Mouse (Mus musculus): ENCODE measurements around the gene Ang.
A peak's percentile ranks its signal among the peaks of the same experiment; 100 is the strongest.

Gene Ang

DNA sequence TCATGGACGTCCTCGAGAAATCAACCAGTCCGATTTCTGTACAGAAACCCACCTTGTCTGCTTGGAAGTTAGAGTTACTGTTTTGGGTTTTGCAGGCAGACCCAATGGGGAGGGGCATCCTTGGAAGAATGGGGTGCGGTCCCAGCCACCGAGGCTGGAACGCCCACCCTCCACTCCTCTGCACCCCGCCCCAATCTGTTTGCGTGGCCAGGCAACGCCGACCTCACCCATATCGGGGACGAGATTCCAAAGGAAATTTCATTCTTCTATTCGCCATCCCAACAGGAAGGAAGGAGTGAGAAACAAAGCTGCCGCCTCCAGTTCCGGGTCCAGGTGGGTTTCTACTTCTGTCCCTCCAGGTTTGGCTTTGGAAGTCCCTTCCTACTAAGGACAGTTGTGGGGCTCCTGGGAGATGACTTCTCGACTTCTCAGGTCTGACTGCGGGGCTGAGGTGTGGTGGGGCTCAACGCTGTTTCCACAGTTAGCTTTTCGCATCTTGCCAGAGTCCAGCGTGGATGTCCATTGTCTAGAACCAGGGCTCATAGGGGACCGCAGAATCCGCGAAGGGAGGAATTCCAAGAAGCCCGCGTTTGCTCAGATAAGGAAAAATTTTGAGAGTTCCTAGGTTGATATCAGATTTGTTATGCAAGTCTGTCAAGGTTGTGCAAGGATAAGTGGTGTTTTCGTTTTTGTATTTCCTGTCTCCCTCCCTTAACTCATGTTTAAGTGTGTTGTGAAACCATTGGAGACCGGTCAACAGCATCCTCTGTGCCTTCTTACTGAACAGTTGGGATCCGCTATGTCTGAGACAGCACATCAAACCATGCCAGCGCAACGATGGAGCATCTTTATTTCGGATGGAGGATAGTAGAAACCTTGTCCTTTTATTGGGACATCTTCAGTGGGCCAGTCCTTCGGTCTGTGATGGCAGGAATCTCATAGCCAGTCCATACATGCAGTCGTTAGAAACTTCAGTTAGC, at the start of gene Ang, which contains the start of gene Rnase4:
Ang (plus strand) TSS at position 230 of the 980 bp plus-strand sequence.
Rnase4 (plus strand) TSS at position 157 of the 980 bp plus-strand sequence.
- DNase-seq (ENCODE audit: low spot score): peak; percentile 76

DNA sequence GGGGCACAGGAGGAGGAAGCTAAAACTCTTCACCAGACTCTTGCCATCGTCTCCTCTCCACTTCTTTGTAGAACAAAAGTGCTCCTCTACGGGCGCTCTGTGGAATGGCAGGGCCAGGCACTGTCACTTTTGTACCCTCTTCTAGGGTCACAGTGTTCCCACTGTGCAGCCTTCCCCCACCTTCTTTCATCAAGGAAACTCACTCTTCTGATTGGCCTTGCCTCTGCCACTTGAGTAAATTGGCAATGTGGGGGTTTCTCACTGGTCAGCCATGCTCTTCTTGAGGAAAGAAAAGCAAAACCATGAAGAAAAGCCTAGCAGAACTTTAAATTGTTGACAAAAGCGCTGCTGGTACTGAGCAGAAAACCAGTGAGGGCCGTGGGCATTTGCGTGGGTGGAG, 49.2 kb upstream of the Ang start, which contains the start of gene Rnase9:
Rnase9 (minus strand) TSS at position 101 of the 400 bp plus-strand sequence.
- no peak for DNase-seq (ENCODE audit: low spot score)

DNA sequence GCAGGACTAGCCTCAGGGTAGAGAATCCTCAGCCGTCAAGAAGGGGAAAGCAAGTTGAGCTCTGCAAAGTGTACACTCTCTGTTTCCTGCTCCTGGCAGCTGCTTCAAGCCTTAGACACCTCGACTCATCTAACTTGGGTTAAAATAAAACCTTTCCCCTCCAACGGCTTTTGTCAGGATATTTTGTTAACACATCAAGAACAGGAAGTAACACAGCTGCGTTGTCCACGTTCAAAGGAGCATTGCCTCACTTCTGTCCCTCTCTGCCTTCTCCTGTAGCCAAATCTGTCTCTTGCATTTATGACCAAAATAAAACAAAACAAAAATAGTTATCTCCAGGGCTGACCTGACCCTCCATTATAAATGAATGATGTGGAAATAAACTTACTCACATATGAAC, 43.1 kb upstream of the Ang start:
- no peak for DNase-seq (ENCODE audit: low spot score)

DNA sequence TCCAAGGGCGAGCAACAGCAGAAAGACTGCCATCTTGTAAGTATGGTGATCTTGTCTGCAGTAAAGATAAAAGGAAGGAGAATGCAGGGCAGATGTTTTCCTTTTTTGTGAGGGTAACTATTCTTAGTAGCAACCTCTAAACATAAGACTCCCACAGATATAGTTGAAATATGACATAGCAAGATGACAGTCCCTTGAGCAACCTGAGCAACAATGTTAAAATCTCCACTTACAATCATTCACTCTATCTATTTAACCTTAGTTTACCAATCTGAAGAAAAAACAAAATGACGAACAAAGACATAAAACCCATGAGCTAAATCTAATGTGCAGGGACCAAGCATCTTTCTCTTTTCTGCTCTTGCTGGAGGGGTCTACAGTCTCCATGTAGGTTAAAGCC, 40.9 kb upstream of the Ang start, which contains the start of gene Rnase11:
Rnase11 (minus strand) TSS at position 101 of the 400 bp plus-strand sequence.
- no peak for DNase-seq (ENCODE audit: low spot score)

DNA sequence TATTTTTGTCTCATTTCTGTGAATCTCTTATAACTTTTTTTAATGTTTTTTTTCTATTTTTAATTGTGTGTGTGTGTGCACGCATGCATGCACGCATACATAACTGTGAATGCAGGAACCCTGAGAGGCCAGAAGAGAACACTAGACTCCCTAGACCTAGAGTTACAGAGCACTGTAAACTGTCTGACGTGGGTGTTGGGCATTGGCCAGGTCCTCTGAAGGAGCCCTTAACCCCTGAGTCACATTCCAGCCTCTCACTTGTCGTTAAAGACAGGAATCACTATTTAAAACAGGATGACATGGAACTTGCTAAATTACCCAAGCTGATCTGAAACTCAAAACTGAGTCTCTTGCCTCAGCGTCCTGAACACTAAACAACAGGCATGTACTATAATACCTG, 39.0 kb upstream of the Ang start:
- no peak for DNase-seq (ENCODE audit: low spot score)

DNA sequence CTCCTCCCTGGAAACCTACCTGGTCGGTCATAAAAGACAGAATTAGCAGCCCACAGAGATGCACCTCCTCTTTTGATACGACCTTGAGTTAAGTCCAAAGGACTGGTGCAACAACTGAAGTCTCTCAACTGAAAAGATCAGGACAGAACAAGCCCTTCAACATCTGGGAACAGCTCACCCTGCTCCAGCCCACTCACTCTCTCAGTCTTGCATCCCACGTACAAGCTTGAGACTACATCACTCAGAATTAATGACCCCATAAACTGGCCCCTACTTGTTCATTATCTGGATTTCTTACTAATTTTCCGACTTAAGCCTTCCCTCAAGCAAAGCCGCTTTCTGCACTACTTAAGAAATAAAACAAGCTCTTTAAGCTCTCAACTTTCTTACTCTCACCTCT, 37.8 kb upstream of the Ang start:
- no peak for DNase-seq (ENCODE audit: low spot score)

DNA sequence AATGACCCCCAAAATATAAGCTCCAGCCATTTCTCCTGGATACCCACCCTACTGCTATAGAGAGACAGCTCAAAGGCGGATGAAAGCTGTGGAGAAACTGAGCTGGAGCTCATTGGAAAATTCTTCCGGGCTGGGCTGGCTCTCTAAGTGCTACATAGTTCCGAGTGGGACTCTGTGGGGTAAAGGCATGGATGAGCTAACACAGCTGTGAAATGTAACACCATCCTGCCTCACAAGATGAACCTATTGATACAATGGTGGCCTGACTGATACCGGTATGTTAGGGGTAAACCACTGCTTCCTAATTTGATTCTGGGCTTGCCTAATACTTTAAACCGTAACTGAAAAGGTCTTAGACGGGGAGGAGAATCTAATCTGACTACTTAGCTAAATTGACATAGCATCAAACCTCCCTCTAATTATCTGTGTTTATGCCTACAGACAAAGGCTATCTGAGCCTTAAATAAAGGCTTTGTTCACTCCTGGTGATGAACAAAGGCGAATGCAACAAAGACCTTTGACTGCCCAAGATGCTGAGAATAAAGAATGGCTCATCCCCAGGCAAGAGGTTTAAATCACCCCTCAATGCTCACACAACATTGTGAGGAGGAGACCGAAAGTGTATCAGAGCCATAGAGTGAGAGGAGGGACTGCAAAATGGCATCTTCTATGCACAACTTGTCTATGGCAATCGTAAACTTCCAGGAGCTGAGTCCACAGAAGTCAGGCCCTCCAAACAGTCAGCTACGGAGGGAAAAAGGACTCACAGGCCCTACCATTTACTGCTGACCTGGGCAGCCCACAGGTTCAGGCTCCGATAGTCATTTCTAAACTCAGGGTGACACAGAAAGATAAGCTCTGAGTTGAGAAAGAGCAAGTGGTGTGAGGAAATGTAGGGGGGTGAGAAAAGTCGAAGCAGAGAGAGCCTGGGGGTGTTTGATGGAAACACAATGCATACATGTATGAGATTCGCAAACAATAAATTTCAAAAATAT, 36.4 kb upstream of the Ang start:
- no peak for DNase-seq (ENCODE audit: low spot score)

DNA sequence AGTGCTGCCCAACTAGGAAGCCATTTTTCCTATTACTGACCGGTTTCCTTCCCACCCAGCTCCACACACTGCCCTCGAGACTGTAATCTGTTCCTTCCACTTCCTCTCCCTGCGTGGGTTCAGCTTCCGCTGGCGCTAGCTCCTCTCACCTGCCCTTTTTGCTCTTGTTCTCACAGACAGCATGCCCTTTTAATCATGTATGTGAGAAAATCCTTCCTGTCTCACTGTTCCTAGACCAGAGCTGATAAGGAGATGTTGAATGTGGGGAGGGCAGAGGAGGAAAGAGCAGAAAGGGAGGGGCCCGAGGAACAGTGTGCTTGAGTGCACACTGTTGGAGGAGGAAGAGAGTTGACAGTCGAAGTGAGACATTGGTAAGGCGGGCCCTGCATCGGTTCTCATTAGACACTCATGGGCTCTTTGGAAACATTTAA, 33.5 kb upstream of the Ang start, which contains the start of gene Rnase12:
Rnase12 (minus strand) TSS at position 261 of the 431 bp plus-strand sequence.
- DNase-seq (ENCODE audit: low spot score): no peak

DNA sequence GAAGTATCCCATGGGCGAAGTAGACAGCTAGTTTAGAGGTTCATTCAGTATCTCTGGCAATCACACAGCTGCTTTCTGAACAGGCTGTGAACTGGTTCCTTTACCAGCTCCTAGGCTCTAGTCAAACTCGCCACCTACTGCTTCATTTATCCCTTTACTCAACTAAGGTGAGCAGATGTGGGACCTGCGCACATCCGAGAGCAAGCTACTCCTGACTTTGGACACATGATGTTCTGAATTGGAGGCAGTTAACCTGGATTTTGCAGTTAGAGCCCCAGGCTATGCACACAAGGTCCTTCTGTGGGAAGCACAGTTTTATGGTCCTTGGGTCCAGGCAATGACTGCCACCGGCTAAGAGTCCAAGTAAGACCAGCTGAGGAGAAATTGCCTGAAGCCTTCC, 30.2 kb upstream of the Ang start:
- DNase-seq (ENCODE audit: low spot score): no peak

DNA sequence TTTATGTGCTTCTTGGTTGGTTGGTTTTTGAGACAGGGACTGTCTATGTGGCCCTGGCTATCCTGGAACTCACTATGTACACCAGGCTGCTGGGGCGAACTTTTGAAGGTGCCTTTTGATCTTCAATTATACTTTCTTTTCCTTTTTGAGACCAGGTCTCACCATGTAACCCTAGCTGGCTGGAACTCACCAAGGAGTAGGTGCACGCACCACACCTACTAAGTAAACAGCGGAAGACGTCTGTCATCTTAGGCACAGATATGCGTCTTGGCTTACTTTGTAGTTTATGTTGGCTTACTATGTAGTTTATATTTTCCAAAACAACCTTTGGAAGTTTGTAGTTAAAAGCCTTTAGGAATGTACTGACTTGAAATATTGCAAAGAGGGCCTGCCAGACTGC, 22.0 kb upstream of the Ang start:
- DNase-seq (ENCODE audit: low spot score): no peak

DNA sequence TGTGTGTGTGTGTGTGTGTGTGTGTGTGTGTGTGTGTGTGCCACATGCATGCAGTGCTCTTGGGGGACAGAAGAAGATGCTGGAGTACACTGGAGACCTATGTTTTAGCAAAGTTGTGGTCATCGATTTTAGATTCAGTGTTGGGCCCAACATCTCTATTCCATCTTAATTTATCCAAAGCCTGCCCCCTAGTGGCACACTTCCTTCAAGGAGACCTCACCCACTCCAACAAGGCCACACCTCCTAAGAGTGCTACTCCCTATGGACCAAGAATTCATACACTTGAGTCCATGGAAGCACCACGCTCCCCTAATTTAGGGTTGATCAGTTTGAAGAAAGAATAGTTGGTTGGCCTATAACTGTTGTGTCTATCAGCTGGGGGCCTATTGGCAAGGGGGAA, 21.3 kb upstream of the Ang start:
- DNase-seq (ENCODE audit: low spot score): no peak

DNA sequence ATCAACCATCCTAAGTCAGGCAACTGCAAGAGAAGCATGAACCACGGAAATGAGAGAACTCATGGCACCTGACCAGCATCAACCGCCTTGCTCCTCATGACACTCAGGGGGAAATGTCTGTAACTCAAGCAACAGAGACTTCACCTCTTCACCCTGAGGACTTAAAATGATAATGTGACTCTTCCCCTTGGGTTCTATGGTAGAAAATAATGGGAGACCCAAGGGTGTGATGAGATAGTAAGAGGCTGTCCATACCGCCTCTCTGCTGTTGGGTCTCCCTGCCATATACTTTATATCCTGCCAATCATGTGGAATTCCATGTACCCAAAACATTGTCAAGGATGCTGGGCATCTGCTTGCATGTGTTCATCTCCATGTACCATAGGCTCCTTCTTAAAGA, 16.6 kb upstream of the Ang start, which contains the start of gene Olfr750:
Olfr750 (minus strand) TSS at position 101 of the 400 bp plus-strand sequence.
- no peak for DNase-seq (ENCODE audit: low spot score)

DNA sequence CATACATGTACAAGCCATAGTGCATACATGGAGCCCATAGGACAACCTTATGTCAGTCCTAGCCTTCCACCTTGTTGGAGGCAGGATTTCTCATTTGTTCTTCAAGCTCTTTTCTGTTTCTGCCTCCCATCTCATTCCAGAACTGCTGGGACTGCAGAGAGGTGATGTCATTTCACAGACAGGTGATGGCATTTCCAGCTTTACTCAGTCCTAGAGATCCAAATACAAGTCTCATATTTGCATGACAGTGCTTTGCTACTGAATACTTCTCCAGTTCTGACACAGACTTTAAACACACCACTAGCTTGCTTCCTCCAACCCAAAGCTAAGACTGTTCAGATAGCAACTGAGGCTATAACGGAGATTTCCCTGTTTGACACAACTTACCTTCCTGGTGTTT, 11.8 kb upstream of the Ang start:
- no peak for DNase-seq (ENCODE audit: low spot score)

DNA sequence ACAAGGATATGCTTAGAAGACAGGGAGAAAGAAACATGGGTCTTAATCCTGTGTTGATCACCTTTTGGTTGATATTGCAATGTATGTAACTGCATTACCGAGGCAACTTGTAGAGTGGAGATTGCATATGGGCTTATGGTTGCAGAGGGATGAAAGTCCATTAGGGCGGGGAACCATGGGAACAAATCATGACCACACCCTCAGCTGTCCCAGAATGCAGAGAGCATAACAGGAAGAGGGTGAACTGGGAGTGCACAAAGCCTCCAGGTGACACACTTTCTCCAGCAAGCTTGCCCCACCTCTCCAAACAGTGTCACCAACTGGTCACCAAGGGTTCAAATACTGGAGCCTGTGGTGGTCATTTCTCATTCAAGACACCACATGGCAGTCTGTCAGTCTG, 9.9 kb upstream of the Ang start:
- no peak for DNase-seq (ENCODE audit: low spot score)

DNA sequence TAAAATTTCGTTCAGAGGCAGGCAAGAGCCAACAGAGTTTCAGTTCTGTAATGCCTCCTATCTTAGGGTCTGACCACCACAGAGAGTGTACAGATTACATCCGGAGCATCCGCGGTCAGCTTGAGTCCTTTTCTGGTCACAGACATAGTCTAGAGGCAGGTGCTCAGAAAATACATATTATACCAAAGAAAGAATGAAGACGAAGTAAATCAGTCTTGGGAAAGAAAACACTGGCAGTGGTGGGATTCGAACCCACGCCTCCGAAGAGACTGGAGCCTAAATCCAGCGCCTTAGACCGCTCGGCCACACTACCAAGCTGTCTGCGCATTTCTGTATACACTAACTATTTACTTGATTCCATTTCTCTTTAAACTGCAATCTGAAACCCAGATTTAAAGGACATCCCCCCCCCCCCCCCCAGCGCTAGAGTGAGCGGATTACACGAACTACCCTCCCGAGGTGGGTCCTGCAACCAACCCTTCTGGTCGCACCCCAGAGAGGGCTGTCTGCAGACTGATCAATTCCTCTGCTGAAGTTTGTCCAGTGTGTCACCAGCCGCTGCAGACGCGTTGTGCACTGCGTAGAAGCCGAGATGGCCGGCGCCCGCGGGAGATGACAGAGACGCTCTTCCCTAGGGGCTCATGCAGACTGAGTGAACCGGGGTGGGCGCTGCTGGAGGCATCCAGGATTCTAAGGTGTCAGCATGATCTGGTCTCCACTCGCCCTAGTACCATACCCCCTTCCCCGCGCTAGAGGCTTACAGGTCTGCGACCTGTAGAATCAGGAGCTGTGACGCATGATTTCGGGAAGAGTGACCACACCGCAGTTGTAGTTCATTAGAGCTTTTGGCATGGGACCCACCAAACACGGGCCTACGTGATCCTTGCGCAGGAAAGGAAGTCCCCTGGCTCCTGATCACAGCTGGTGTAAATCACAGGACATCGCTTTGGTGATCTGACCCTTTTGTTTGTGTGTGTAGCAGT, 8.1 kb upstream of the Ang start:
- DNase-seq (ENCODE audit: low spot score): peak; percentile 86

DNA sequence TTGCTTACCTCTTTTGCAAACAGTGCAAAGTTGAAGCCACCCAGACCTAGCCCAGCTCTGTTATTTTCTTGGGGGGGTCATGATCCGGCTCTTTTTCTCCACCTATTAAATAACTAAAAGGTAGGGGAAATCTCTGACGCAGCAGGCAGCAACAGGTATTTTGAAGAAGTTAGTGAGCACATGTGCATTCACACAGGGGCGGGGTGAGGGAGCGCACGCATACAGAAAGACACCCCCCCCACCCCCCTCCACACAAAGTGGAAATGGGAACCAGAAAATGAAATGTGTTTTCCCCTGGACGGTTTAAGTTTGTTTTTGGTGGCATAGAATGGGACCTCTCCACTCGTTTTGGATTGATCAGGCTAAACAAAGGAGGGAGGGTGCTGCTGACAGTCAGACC, 7.1 kb upstream of the Ang start:
- DNase-seq (ENCODE audit: low spot score): no peak

DNA sequence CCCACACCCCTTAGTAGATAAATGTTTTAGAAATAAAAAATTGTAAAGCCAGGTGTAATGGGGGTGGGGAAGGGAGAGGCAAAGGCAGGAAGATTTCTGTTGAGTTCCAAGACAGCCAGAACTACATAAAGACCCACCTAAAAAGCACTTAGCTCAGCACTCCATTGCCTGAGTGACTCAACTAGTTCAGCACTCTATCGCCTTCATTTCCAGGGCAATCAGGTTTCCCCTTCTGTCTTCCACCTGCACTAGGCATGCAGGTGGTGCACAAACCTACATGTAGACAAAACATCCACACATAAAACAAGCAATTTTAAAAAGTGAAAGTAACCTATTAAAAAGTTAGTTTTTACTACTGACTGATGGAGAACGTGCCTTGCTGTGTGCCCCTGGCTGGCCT, 5.9 kb upstream of the Ang start:
- DNase-seq (ENCODE audit: low spot score): no peak

DNA sequence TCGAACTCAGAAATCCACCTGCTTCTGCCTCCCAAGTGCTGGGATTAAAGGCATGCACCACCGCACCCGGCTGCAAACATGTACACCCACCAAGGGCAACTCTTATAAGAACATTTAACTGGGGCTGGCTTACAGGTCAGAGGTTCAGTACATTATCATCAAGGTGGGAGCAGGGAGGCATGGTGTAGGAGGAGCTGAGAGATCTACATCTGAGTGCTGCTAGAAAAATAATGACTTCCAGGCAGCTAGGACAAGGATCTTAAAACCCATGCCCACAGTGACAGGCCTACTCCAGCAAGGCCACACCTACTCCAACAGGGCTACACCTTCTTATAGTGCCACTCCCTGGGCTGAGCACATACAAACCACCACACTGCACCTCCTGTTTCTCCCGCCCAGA, 5.0 kb upstream of the Ang start:
- DNase-seq (ENCODE audit: low spot score): no peak

DNA sequence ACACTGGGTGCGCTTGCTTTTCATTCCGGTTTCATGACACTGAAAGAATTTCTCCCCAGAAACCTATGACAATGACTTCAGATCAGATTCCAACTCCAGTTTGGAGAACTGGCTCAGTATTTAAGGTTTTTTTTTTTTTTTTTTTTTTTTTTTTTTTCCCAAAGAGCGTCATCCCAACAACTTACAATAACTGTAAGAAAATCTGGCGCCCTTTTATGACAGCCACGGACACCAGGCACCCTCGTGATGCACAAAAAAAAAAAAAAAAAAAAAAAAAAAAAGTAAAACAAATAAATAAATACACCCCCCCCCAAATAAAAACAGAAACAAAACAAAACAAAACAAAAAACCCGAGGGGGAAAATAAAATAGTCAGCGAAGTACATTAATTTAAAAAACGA, 3.2 kb upstream of the Ang start:
- no peak for DNase-seq (ENCODE audit: low spot score)

DNA sequence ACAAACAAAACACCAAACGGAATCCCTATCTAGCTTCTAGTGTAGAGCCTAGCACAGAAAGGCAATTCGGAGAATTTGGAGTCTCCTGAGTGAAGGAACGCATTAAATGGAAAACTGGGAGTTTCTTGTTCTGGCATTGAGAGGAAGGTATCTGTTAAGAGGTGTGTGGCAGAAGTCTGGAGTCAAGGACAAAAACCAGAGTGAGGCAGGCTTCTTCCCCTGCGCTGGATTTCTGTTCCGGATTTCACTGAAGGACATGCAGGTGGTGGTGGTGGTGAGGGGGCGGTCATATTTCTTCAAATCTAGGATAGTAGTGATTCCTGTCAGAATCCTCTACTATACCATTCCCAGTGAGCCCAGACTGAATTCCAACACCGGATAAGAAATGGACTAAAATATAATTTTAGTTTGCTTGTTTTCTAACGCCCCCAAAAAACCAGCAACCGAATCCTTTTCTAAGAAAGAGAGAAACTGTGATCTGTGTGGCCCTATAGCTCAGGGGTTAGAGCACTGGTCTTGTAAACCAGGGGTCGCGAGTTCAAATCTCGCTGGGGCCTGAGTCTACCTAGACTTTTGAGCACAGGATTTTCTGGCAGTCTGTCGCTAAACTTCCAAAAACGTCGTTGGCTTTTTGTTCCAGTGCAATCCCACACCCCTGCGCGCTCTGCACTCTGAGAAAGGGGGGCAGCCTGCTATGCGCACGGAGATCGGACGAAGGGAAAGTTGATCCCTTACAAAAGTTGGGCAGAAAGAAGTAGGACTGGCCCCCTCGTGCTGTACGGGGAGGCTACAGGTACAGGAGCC, 2.6 kb upstream of the Ang start:
- peak; percentile 88 for DNase-seq (ENCODE audit: low spot score)
